Mouse (Mus musculus): Measurements from ENCODE around the gene Fhod1. TPM values are rescaled to one million over a fixed set of nuclear protein-coding genes. Genes with fewer than 3 reads are reported as not detected.

Fhod1 gene
- polyA plus RNA-seq, 1 experiment: 13.0 TPM

- H3K9me3 ChIP-seq (replicated peaks; ENCODE audit: control insufficient read depth, insufficient read depth, low read length, poor library complexity, severe bottlenecking): no peaks in the 10 kb centered on the region
- no peak overlapping the region for H3K4me3 ChIP-seq (ENCODE audit: low read depth, low read length)
- no peaks in the 10 kb centered on the region for H3K27me3 ChIP-seq (ENCODE audit: control insufficient read depth, insufficient read depth, low read length, poor library complexity, severe bottlenecking)
- no peak overlapping the region for H3K9ac ChIP-seq (ENCODE audit: low read depth, poor library complexity, severe bottlenecking)
- H3K27ac ChIP-seq (ENCODE audit: insufficient read depth, low read length): no peak overlapping the region
- H3K4me1 ChIP-seq (ENCODE audit: control insufficient read depth, insufficient read depth, low read length): no peaks in the 10 kb centered on the region
- TF ChIP-seq EP300 (IDR thresholded peaks at IDR 0.05; ENCODE audit: insufficient read depth, low read depth, low read length) (no peak), CTCF (IDR thresholded peaks at IDR 0.05; ENCODE audit: low read depth, low read length) (no peak), POLR2A (IDR thresholded peaks at IDR 0.05; ENCODE audit: insufficient read depth, low read length) (no peak)
- H3K36me3 ChIP-seq (ENCODE audit: control insufficient read depth, insufficient read depth, low read length, poor library complexity, severe bottlenecking): no peaks in the 10 kb centered on the region
Observed at GRCm38 (mm10) chr8:105380308-105380707, 32.6 kb upstream of the Fhod1 start.

GRCm38 (mm10) chr8:105378673-105379072 lies 30.9 kb upstream of the Fhod1 start:
- H3K27ac ChIP-seq (ENCODE audit: insufficient read depth, low read length): no peak overlapping the region
- peaks cover 4% of the 10 kb centered on the region for H3K4me1 ChIP-seq (ENCODE audit: control insufficient read depth, insufficient read depth, low read length)
- TF ChIP-seq CTCF (IDR thresholded peaks at IDR 0.05; ENCODE audit: low read depth, low read length): no peak
- no peak for TF ChIP-seq EP300 (IDR thresholded peaks at IDR 0.05; ENCODE audit: insufficient read depth, low read depth, low read length)
- TF ChIP-seq POLR2A (IDR thresholded peaks at IDR 0.05; ENCODE audit: insufficient read depth, low read length): no peak
- no peaks in the 10 kb centered on the region for H3K27me3 ChIP-seq (ENCODE audit: control insufficient read depth, insufficient read depth, low read length, poor library complexity, severe bottlenecking)
- no peaks in the 10 kb centered on the region for H3K36me3 ChIP-seq (ENCODE audit: control insufficient read depth, insufficient read depth, low read length, poor library complexity, severe bottlenecking)
- H3K9me3 ChIP-seq (replicated peaks; ENCODE audit: control insufficient read depth, insufficient read depth, low read length, poor library complexity, severe bottlenecking): no peaks in the 10 kb centered on the region
- H3K4me3 ChIP-seq (ENCODE audit: low read depth, low read length): peak overlapping the region; percentile 38
- peak overlapping the region; percentile 3 for H3K9ac ChIP-seq (ENCODE audit: low read depth, poor library complexity, severe bottlenecking)

GRCm38 (mm10) chr8:105374513-105374966 lies 26.8 kb upstream of the Fhod1 start:
- Histone ChIP-seq H3K4me1 (ENCODE audit: control insufficient read depth, insufficient read depth, low read length) (peaks cover 4% of the 10 kb centered on the region), H3K9ac (ENCODE audit: low read depth, poor library complexity, severe bottlenecking) (no peak overlapping the region), H3K27ac (ENCODE audit: insufficient read depth, low read length) (no peak overlapping the region), H3K9me3 (replicated peaks; ENCODE audit: control insufficient read depth, insufficient read depth, low read length, poor library complexity, severe bottlenecking) (no peaks in the 10 kb centered on the region), H3K27me3 (ENCODE audit: control insufficient read depth, insufficient read depth, low read length, poor library complexity, severe bottlenecking) (no peaks in the 10 kb centered on the region), H3K36me3 (ENCODE audit: control insufficient read depth, insufficient read depth, low read length, poor library complexity, severe bottlenecking) (no peaks in the 10 kb centered on the region), H3K4me3 (ENCODE audit: low read depth, low read length) (peak overlapping the region; percentile 48)
- 0 out of 2 replicates have a peak, but pooled peaks have one; percentile 15 for TF ChIP-seq EP300 (IDR thresholded peaks at IDR 0.05; ENCODE audit: insufficient read depth, low read depth, low read length)
- no peak for TF ChIP-seq POLR2A (IDR thresholded peaks at IDR 0.05; ENCODE audit: insufficient read depth, low read length)
- TF ChIP-seq CTCF (IDR thresholded peaks at IDR 0.05; ENCODE audit: low read depth, low read length): peak; percentile 99

GRCm38 (mm10) chr8:105373032-105373431 lies 25.3 kb upstream of the Fhod1 start, which contains the start of gene Plekhg4:
Plekhg4 (plus strand) TSS chr8:105373274.
- TF ChIP-seq EP300 (IDR thresholded peaks at IDR 0.05; ENCODE audit: insufficient read depth, low read depth, low read length) (no peak), CTCF (IDR thresholded peaks at IDR 0.05; ENCODE audit: low read depth, low read length) (no peak), POLR2A (IDR thresholded peaks at IDR 0.05; ENCODE audit: insufficient read depth, low read length) (no peak)

GRCm38 (mm10) chr8:105372473-105372872 lies 24.7 kb upstream of the Fhod1 start:
- no peak for TF ChIP-seq POLR2A (IDR thresholded peaks at IDR 0.05; ENCODE audit: insufficient read depth, low read length)
- no peak for TF ChIP-seq EP300 (IDR thresholded peaks at IDR 0.05; ENCODE audit: insufficient read depth, low read depth, low read length)
- TF ChIP-seq CTCF (IDR thresholded peaks at IDR 0.05; ENCODE audit: low read depth, low read length): no peak

More at GRCm38 (mm10) chr8:105373032-105373431, 25.3 kb upstream of the Fhod1 start, which contains the start of gene Plekhg4:
- Histone ChIP-seq H3K27ac (ENCODE audit: insufficient read depth, low read length) (no peak within 1 kb of the TSS), H3K9me3 (replicated peaks; ENCODE audit: control insufficient read depth, insufficient read depth, low read length, poor library complexity, severe bottlenecking) (no peaks in the 10 kb centered on the region), H3K9ac (ENCODE audit: low read depth, poor library complexity, severe bottlenecking) (no peak within 1 kb of the TSS), H3K36me3 (ENCODE audit: control insufficient read depth, insufficient read depth, low read length, poor library complexity, severe bottlenecking) (no peaks in the 10 kb centered on the region), H3K4me1 (ENCODE audit: control insufficient read depth, insufficient read depth, low read length) (peaks cover 4% of the 10 kb centered on the region), H3K27me3 (ENCODE audit: control insufficient read depth, insufficient read depth, low read length, poor library complexity, severe bottlenecking) (no peaks in the 10 kb centered on the region), H3K4me3 (ENCODE audit: low read depth, low read length) (peak within 1 kb of the TSS; percentile 48; the same call in 1 of the 2 replicates)

GRCm38 (mm10) chr8:105367107-105367506 lies 19.4 kb upstream of the Fhod1 start:
- H3K36me3 ChIP-seq (ENCODE audit: control insufficient read depth, insufficient read depth, low read length, poor library complexity, severe bottlenecking): 0 out of 2 replicates have a peak, but pooled peaks cover 2% of the 10 kb centered on the region
- no peak overlapping the region for H3K4me3 ChIP-seq (ENCODE audit: low read depth, low read length)
- TF ChIP-seq EP300 (IDR thresholded peaks at IDR 0.05; ENCODE audit: insufficient read depth, low read depth, low read length) (no peak), CTCF (IDR thresholded peaks at IDR 0.05; ENCODE audit: low read depth, low read length) (peak; percentile 37)
- no peaks in the 10 kb centered on the region for H3K9me3 ChIP-seq (replicated peaks; ENCODE audit: control insufficient read depth, insufficient read depth, low read length, poor library complexity, severe bottlenecking)
- no peak overlapping the region for H3K9ac ChIP-seq (ENCODE audit: low read depth, poor library complexity, severe bottlenecking)
- H3K4me1 ChIP-seq (ENCODE audit: control insufficient read depth, insufficient read depth, low read length): no peaks in the 10 kb centered on the region
- no peak overlapping the region for H3K27ac ChIP-seq (ENCODE audit: insufficient read depth, low read length)
- no peaks in the 10 kb centered on the region for H3K27me3 ChIP-seq (ENCODE audit: control insufficient read depth, insufficient read depth, low read length, poor library complexity, severe bottlenecking)

More at GRCm38 (mm10) chr8:105372473-105372872, 24.7 kb upstream of the Fhod1 start:
- peaks cover 4% of the 10 kb centered on the region for H3K4me1 ChIP-seq (ENCODE audit: control insufficient read depth, insufficient read depth, low read length)
- no peaks in the 10 kb centered on the region for H3K27me3 ChIP-seq (ENCODE audit: control insufficient read depth, insufficient read depth, low read length, poor library complexity, severe bottlenecking)
- no peaks in the 10 kb centered on the region for H3K36me3 ChIP-seq (ENCODE audit: control insufficient read depth, insufficient read depth, low read length, poor library complexity, severe bottlenecking)
- no peak overlapping the region for H3K27ac ChIP-seq (ENCODE audit: insufficient read depth, low read length)
- H3K9ac ChIP-seq (ENCODE audit: low read depth, poor library complexity, severe bottlenecking): no peak overlapping the region
- H3K9me3 ChIP-seq (replicated peaks; ENCODE audit: control insufficient read depth, insufficient read depth, low read length, poor library complexity, severe bottlenecking): no peaks in the 10 kb centered on the region
- H3K4me3 ChIP-seq (ENCODE audit: low read depth, low read length): no peak overlapping the region
